Mouse (Mus musculus) telencephalon, adult 2 months (tissue): Measurements from ENCODE around the gene Cdh20.
"Not testable (repeated sequence)": the region's sequence is repeated elsewhere in the genome, so short reads cannot be mapped to it uniquely, and the experiment has no call there.

ENCODE experiments used
- DNase-seq: peaks from one replicate; pipeline ENCODE4 v3.0.0-alpha.2; 2011; ENCODE audit warnings: low read depth, low spot score

Gene Cdh20

DNA sequence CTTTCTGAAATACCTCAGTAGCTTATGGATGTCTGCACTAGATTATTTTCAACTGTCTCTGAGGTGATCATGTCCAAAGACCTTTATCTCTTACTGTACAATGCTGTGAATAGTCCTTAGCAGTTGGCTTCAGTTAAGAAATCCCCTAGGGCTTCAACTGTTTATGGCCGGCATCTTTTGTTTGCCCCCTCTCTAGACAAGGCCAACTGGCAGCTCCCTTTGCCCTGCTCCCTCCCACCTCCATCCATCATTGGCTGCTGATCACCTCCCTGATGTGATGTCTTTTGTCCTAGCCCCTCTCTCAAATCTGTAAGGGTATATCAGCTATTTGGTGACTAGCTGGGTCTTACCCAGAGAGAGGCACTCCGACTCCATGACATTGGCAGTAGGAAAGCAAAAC lies 148.2 kb downstream of the Cdh20 start:
- DNase-seq: no peak

DNA sequence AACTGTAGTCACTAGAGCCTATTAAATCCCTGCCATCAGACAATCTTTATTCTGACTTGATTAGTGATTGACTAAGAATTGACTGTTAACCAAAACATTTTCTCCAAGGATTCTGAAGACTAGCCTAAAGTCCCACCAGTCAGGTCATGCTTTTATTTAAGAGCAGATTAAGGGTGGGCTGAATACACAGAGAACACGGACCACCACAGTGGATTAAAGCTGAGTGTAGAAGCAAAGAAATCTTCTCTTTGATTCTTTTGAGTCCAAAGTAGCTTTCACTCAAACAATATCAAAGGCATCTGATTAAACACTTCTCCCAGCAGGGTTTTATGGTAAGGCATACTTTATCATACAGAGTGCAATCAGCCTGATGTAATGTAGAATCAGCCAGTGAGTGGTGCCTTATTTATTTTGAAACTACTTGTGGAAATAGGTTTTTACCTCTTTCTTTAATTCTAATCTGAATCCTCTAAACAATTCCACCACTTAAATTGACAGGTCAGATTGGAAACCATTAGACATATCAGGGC lies 149.0 kb downstream of the Cdh20 start:
- no peak for DNase-seq

DNA sequence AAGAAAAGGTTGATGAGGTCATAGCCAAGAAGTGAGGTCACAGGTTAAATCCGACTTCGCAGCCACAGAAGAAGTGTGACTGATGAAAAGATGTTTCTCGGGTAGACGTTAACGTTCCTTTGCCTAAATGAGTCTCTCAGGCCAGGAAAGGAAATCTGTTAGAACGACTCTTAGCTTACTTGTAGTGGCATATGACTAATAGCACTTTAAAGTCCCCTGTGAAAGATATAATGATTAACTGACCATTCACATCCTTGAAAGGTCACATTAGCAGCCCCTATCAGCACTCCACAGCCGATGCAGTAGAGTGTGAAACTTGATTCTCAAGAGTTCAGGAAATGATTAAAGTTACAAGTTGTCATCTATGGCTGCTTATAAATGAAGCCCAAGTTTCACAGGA lies 164.7 kb downstream of the Cdh20 start:
- no peak for DNase-seq

DNA sequence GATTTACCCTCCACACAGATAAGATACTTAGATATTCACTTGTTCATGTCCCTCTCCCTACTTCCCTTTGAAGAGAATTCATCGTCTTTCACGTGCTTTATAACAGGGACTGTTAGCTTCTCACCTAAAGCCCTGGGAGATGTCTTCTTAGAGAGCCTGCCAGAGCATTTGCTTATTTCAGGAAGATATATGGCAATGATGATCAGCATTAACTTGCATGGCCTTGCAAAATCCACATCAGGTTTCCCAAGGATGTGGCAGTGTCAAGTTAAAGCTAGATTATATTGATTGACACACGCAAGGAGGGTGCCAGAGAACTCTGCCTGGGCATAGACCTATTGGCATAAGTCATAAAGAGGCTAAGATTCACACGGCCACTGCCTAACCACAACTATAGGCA lies 168.6 kb downstream of the Cdh20 start:
- no peak for DNase-seq

DNA sequence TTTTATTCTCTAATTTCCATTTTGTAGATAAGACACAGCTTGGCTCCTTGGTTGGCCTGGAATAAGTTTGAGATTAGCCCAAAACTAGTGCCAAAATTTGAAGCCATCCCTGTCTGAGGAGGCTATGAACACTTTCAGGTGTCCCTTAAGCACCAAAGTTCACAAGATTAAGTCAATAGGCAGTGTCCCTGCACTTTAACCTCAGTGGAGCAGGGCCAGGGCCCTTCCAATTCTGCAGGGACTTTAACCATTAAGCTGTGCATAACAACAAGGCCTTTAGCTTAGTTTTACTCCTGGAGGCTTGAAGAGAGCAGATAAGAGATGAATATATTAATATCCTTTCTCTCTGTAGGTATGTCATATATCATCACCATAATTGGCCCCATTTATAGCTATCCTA lies 170.8 kb downstream of the Cdh20 start:
- DNase-seq: no peak

DNA sequence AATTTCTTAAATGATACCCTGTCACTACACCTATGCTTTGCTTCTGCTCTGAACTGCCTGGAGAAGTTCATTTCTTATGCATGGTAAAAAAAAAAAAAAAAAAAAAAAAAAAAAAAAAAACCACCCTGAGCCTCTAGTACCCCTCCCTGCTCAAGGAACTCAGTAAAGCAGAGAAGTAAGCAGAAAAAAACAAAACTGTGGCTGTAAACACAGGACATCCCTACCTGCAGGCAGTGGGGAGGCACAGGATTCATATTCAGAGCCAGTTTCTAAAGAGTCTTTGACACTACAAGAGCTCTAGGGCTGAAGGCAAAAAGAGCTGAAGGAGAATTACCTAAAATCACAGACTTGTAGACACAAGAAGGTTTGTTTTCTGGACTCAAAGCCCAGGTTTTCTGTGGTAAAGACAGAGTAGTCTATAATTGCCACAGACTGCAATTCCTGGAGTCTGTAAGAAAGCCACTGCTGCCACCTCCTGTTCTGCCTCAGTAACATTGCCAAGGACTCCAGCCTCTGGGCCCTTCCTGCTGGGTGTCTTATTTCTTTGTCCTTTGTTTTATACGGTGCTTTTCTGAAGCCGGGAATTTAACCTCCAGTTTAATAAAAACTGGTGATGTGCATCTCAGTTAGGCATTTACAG lies 176.3 kb downstream of the Cdh20 start:
- peak; percentile 33 for DNase-seq

DNA sequence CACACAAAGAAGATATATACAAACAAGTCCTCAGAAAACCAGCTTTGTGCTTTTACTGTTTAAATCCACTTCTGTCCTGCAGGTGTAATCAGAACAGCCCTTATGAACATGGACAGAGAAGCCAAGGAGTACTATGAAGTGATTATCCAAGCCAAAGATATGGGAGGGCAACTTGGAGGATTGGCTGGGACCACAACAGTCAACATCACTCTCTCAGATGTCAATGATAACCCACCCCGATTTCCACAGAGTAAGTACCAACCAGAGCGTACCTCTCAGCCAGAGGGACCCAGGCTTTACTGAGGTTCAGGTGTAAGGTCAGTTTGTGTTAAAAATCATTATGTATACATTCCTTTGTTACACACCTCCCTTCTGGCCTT lies 176.8 kb downstream of the Cdh20 start:
- DNase-seq: no peak

DNA sequence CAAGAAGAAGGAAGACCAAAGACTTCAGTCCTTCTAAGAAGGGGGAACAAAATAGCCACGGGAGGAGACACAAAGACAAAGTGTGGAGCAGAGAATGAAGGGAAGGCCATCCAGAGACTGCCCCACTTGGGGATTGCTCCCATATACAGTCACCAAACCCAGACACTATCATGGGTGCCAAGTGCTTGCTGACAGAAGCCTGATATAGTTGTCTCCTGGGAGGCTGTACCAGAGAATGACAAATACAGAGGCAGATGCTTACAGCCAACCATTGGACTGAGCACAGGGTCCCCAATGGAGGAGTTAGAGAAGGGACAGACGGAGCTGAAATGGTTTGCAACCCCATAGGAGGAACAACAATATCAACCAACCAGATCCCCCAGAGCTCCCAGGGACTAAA lies 181.3 kb downstream of the Cdh20 start:
- DNase-seq: not testable (repeated sequence)

DNA sequence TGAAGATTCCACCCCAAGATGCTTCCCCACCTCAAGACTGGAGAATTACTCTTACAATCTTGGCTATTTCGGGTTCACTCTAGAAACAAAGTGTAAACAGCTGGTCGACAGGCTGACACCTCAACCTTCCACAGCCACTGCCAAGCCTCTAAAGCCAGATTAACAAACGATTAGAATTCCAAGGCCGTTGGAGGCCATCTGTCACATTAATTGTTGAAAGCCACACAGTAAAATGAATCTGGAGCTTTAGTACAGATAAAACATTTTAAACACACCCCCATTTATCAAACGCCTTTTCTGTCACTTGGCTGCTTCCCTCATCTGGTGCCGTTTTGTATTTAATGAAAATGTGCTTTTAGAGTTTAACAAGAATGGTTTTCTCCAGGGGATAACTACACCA lies 188.7 kb downstream of the Cdh20 start:
- DNase-seq: no peak

DNA sequence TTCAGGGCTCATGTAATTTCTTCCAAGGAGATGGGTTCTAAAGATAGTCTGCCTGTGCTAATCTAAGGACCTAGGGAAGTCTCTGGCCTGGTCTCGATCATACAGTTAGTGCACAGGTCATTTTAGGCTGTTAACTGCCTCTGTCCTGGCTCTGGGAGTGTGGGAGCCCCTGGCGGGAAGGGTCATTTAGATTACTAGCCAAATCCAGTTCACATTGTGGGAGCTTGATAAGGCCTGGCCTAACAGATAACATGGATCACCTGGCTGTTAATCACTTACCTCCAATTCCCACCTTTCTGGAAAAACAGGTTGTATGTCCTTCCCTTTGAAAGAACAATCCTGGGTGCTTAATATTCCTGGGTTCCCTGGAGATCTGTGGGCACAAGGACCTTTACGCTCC lies 193.3 kb downstream of the Cdh20 start:
- DNase-seq: no peak

DNA sequence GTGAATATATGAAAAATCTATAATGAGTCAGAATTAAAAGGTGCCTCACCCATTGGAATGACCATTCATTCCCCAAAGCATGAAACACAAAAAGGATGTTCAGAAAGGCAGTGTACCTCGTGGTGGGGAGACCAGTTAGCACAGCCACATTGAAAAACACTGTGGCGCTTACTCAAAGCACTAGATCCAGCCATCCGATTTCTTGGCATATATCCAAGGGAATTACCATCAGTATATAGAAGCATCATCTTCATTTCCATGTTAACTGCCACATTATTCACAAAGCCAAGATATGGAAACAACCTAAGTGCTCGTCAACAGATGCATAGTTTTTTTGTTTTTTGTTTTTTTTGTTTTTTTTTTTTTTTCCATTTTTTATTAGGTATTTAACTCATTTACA lies 193.9 kb downstream of the Cdh20 start:
- no peak for DNase-seq

DNA sequence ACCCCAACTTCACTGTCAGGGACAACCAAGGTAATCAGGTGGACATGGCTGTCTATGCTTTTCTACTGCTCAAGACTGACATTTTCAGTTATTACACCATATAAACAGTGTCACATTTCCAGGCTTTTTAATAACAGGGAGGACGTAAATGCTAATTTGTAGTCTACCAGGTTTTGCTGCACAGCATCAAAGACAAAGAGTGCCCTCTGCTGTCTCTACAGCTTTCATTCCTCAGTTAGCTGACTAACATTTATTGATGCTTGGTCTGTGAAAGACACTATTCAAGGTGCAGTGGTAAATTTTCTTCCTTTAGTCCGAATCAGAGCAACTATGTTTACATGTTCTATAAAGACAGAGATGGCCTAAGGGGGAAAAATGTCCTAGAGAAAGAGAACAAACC lies 210.7 kb downstream of the Cdh20 start:
- no peak for DNase-seq

DNA sequence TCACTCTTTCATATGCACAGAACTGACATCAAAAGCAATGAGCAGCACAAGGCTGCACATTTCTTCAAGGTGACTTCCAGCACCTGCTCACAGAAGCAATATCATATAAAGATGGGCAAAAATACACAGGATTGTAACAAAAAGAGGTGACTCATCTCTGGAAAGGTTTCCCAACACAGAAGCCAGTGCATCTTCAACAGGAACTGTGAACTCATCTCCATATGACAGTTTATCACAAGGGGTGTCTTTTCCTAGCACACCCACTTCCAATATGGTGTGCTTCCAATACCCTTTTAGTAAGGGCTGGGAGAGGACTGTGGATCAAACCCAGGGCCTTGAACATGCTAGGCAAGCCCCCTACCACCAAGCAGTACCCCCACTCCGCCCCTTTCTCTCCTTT lies 211.9 kb downstream of the Cdh20 start:
- peak; percentile 47 for DNase-seq

DNA sequence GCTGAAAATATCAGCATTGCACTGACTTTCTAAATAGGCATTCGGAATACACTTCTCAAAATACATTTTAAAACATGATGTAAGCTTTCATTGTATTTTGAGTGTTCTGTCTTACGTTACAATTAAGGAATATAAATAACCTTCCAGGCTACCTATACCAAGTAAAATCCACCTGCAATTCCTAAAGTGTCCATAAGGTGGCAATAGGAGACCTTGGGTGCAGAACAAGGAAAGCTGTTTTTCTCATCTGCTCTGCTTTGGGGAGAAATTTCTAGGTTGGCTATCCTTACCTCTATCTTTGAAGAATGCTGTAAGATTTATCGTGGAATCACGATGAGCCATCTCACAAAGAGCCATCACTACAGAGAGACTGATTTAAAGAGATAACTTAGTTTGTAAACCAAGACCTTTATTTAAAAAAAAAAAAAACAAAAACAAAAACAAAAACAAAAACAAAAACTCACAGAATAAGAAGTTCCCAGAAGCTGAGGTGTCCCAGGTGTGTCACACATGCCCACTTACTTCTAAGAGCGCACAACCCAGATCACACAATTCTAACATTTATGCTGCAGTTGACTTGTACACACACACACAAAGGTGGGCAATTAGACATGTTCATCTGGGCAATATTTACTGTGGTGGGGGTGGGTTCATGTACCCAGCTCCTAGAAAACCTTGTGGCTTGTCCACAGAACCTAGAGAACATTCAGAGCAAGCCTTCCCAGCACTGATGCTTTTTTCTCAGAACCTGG lies 218.1 kb downstream of the Cdh20 start:
- peak; percentile 70 for DNase-seq

DNA sequence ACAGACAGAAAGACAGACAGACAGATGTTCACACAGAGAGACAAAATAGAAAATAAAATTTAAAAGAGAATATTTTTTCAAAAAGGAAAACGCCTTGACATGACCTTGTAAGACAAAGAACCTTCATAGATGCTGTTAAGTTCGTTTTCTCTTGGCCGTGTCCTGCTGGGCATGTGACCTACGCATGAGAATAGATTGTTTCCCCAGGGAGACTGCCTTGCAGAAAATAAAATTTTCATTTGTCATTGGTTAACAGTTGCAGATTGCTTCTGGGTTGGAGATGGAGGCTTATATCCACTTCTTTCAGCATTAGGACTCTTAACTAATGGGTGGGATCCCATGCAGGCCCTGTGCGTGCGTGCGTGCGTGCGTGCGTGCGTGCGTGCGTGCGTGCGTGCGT lies 219.2 kb downstream of the Cdh20 start:
- no peak for DNase-seq

DNA sequence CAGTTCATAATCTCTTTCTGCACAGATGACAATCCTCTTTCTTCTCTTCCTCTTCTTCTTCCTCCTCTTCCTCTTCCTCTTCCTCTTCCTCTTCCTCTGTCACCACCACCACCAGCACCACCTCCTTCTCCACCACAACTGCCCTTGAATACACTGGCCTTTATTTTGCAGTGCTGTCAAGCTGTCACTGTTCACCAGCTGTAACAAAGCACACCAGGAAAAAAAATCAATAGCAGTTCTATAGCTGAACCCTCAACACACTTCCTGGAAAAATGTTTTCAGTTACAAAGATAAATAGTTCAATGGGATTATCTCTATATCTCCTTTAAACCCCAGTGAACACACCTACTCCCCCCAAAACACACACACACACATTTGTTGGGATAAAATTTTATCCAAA lies 224.1 kb downstream of the Cdh20 start:
- DNase-seq: no peak

DNA sequence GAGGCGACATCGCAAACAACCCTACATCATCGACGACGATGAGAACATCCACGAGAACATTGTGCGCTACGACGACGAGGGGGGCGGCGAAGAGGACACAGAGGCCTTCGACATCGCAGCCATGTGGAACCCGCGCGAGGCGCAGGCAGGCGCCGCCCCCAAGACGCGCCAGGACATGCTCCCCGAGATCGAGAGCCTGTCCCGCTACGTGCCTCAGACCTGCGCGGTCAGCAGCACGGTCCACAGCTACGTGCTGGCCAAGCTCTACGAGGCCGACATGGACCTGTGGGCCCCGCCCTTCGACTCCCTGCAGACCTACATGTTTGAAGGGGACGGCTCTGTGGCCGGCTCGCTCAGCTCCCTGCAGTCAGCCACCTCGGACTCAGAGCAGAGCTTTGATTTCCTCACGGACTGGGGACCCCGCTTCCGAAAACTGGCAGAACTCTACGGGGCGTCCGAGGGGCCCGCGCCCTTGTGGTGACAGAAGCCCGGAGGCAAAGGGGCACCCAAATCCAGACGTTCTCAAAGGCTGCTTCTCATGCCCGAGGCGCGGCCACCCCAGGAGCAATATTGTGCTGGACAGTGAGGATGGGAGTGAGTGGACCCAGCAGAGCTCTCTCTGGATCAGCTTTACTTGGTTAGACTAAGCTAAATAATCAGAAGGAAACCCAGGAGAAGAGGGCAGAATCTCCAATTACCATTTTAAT lies 225.7 kb downstream of the Cdh20 start:
- DNase-seq: no peak

DNA sequence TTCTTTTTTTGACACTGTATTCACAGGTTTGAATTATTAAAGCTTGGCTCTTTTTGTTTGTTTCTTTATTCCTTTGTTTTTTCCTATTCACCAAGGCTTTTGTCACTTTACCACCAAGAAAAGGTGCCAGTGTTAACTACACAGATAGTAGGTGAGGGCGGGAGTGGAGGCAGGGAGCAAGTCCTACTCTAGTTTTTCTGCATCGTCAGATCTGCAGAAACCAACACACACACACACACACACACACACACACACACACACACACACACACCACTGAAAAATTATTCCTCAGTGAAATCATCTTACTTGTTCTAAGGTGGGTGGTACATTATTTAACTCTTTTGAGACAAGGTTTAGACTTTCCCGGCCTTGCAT lies 226.3 kb downstream of the Cdh20 start:
- DNase-seq: no peak

DNA sequence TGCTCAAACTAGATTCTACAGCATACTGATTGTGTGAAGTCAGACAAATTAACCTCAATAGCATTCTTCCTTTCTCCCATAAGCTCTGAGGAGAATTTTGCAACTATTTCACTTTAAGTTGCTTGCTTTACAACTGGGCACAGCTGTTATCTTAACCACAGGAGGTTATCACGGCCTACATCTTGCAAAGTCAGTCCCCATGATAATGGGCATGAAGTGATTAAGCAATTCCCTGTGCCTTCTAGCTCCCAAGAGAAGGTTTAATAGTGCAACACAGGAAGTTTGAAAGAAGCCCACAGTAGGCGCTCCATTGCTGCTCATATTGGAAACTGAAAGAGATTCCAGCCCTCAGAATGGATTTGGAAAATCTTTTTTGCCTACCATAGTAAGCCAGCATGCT lies 229.5 kb downstream of the Cdh20 start:
- no peak for DNase-seq

DNA sequence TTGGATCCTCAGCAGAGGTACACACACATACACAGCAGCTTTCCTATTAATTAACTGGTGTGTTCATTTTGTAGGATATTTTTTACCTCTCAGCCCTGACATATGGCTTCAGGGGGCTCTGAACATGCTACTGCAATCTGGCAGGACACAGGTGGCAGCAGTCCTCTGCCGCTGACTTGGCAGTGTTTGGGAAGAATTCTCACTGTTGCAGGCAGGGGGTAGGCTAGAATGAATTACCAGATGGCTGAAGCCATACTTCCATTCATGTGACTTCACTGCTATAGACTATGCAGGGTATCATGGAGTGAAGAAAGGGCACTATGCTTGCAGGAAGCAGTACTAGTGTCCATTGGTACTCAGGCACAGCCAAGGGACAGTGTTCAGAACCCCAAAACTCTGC lies 233.8 kb downstream of the Cdh20 start:
- DNase-seq: no peak

DNA sequence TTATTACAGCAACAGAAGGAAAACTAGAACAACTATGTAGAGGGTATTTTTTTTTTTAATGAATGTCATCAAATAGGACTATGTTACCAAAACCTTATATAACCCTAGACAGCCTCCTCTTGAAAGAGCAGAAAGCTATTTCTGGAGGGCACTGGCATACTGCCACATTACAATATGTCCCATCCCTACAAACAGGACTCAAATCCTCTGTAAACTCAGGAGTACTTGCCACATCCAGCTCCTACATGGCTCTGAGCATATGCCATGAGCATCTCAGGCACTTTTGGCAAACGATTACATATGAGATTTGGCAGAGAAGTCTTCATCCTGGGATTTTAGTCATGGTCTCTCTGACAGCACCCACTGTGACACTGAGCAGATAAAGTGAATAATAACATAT lies 235.5 kb downstream of the Cdh20 start:
- no peak for DNase-seq

DNA sequence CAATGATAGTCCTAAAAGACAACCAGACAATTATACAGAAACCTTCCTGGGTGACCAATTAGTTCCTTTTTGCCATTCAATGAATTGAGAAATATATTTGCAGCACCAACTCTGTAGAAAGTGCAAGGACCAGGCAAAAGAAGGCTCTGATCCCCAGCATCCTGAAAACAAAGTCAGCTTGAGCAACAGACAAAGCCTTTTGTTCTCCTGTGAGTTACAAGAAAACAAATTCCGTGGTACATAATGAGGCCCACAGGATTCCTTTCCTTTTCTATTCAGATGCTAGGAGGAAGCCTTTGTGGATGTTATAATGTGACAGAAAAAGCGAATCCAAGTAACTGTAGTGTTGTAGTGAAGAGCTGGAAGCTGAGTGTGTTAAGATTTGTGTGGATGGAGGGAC lies 244.3 kb downstream of the Cdh20 start:
- no peak for DNase-seq

DNA sequence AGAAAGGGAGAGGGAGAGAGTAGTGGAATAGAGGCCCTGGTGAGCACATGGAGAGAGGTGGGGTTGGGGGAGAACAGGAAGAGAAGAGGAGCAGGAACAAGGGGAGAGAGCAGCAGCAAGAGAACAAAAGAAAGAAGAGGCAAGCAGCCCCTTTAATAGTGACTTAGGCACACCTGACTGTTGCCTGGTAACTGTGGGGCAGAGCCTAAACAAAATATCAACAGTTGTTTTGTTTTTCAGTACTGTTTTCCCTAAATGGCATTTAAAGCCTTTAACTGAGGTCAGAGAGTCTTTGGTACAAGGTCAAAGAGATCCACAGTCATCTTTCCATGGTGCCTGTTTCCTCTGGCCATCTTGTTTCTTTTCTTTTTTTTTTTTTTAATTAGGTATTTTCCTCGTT lies 245.0 kb downstream of the Cdh20 start:
- no peak for DNase-seq
